Mouse (Mus musculus) forebrain, embryonic 16.5 days (tissue): ENCODE measurements around the gene Lsm4. TPM values are rescaled to one million over a fixed set of nuclear protein-coding genes. Genes with fewer than 3 reads are reported as not detected.

Experiments used
- ATAC-seq: fragments of 200-750 bp; cut with Nextera tagmentation; 2 replicates; pipeline ENCODE4 v1.8.0; 2017; ENCODE audit warnings: mild to moderate bottlenecking, moderate library complexity
- H3K27ac ChIP-seq: fragments of 300-500 bp; sonication (generic); 2 replicates; pipeline ENCODE4 v1.5.1; 2014; ENCODE audit warnings: low read length, control low read depth
- H3K27me3 ChIP-seq: fragments of 300-500 bp; sonication (generic); replicated peaks from 2 replicates; pipeline ENCODE4 v1.6.1; 2014; ENCODE audit warnings: low read length; ENCODE audit not compliant: control insufficient read depth, insufficient read depth
- H3K36me3 ChIP-seq: fragments of 300-500 bp; sonication (generic); 2 replicates; pipeline ENCODE4 v1.6.1; 2014; ENCODE audit not compliant: control insufficient read depth, insufficient read depth
- H3K4me1 ChIP-seq: fragments of 300-500 bp; sonication (generic); replicated peaks from 2 replicates; pipeline ENCODE4 v1.6.1; 2014; ENCODE audit warnings: low read length; ENCODE audit not compliant: control insufficient read depth, insufficient read depth
- H3K4me2 ChIP-seq: fragments of 300-500 bp; sonication (generic); 2 replicates; pipeline ENCODE4 v1.6.1; 2014; ENCODE audit warnings: mild to moderate bottlenecking, low read length, control low read depth
- H3K4me3 ChIP-seq: fragments of 300-500 bp; sonication (generic); replicated peaks from 2 replicates; pipeline ENCODE4 v1.5.1; 2014; ENCODE audit warnings: mild to moderate bottlenecking, low read length, control low read depth
- H3K9ac ChIP-seq: fragments of 300-500 bp; sonication (generic); replicated peaks from 2 replicates; pipeline ENCODE4 v1.6.1; 2014; ENCODE audit warnings: low read depth, low read length, control low read depth
- H3K9me3 ChIP-seq: fragments of 300-500 bp; sonication (generic); 2 replicates; pipeline ENCODE4 v1.6.1; 2016; ENCODE audit warnings: low read length; ENCODE audit not compliant: control insufficient read depth
- WGBS: fragments of 180-500 bp; shearing (Covaris S2); extraction: QIAGEN DNeasy Blood & Tissue Kit; methylation state at CpG from one replicate; pipeline ENCODE4 v1.1.7; 2014; 5-methylcytosine and 5-hydroxymethylcytosine counted together
- polyA plus RNA-seq: library from polyadenylated mRNA; unstranded; fragments of >200 nt; fragmentation: Nextera tagmentation; extraction: Ambion mirVana; gene quantifications from 2 replicates; pipeline ENCODE4 v1.2.1, GENCODE M21; 2015

Lsm4 gene
- polyA plus RNA-seq, 1 experiment from 2014 or later: 168 TPM

- H3K4me2 ChIP-seq: no peak overlapping the region
- 94% methylated on average over 3 of the region's 3 CpGs for WGBS
Observed at GRCm38 (mm10) chr8:70657214-70657613, 15.8 kb upstream of the Lsm4 start.

GRCm38 (mm10) chr8:70657739-70658138 is 15.3 kb upstream of the Lsm4 start:
- Histone ChIP-seq H3K9me3 (no peaks in the 10 kb centered on the region), H3K4me3 (no peak overlapping the region), H3K36me3 (no peaks in the 10 kb centered on the region), H3K4me1 (peaks cover 33% of the 10 kb centered on the region), H3K27me3 (no peaks in the 10 kb centered on the region), H3K27ac (peak overlapping the region; percentile 5; the same call in 1 of the 2 replicates), H3K4me2 (peak overlapping the region; percentile 85; the same call in 1 of the 2 replicates), H3K9ac (no peak overlapping the region)
- no peak for ATAC-seq
- WGBS: 85% methylated on average over 2 of the region's 2 CpGs

More at GRCm38 (mm10) chr8:70657214-70657613, 15.8 kb upstream of the Lsm4 start:
- Histone ChIP-seq H3K9me3 (no peaks in the 10 kb centered on the region), H3K27ac (peak overlapping the region; percentile 75; the same call in 1 of the 2 replicates), H3K36me3 (no peaks in the 10 kb centered on the region), H3K27me3 (no peaks in the 10 kb centered on the region), H3K9ac (no peak overlapping the region), H3K4me1 (peaks cover 33% of the 10 kb centered on the region), H3K4me3 (no peak overlapping the region)
- no peak for ATAC-seq

GRCm38 (mm10) chr8:70658897-70659603 is 14.0 kb upstream of the Lsm4 start:
- H3K9me3 ChIP-seq: no peaks in the 10 kb centered on the region
- H3K4me2 ChIP-seq: peak overlapping the region; percentile 85
- 0 out of 2 replicates have a peak overlapping the region, but pooled peaks have one; percentile 0 for H3K27ac ChIP-seq
- no peaks in the 10 kb centered on the region for H3K27me3 ChIP-seq
- H3K4me3 ChIP-seq: peak overlapping the region; percentile 63
- WGBS: 2% methylated on average over 31 of the region's 31 CpGs
- no peak for ATAC-seq
- peak overlapping the region; percentile 77 for H3K9ac ChIP-seq
- peaks cover 33% of the 10 kb centered on the region for H3K4me1 ChIP-seq
- no peaks in the 10 kb centered on the region for H3K36me3 ChIP-seq

GRCm38 (mm10) chr8:70659604-70660272 is 13.3 kb upstream of the Lsm4 start:
- H3K4me3 ChIP-seq: peak overlapping the region; percentile 63
- peaks cover 33% of the 10 kb centered on the region for H3K4me1 ChIP-seq
- H3K36me3 ChIP-seq: no peaks in the 10 kb centered on the region
- no peaks in the 10 kb centered on the region for H3K27me3 ChIP-seq
- H3K9ac ChIP-seq: peak overlapping the region; percentile 77
- ATAC-seq: peak; percentile 92
- under 1% methylated on average over 44 of the region's 44 CpGs for WGBS
- no peaks in the 10 kb centered on the region for H3K9me3 ChIP-seq
- H3K27ac ChIP-seq: peak overlapping the region; percentile 45; the same call in 1 of the 2 replicates
- H3K4me2 ChIP-seq: peak overlapping the region; percentile 85

GRCm38 (mm10) chr8:70660273-70660725 is 12.7 kb upstream of the Lsm4 start, which contains the start of gene Pgpep1:
Gene Pgpep1 (minus strand): TSS chr8:70660388.
- peaks cover 33% of the 10 kb centered on the region for H3K4me1 ChIP-seq
- peak within 1 kb of the TSS; percentile 77 for H3K9ac ChIP-seq
- WGBS: 4% methylated on average over 14 of the region's 14 CpGs
- peak within 1 kb of the TSS; percentile 85 for H3K4me2 ChIP-seq
- no peaks in the 10 kb centered on the region for H3K36me3 ChIP-seq
- no peaks in the 10 kb centered on the region for H3K27me3 ChIP-seq
- peak within 1 kb of the TSS; percentile 63 for H3K4me3 ChIP-seq
- no peaks in the 10 kb centered on the region for H3K9me3 ChIP-seq
- H3K27ac ChIP-seq: peak within 1 kb of the TSS; percentile 45; the same call in 1 of the 2 replicates
- peak; percentile 35 for ATAC-seq

- H3K4me3 ChIP-seq: no peak overlapping the region
- H3K9ac ChIP-seq: no peak overlapping the region
- no peak overlapping the region for H3K27ac ChIP-seq
- no peak for ATAC-seq
- 39% methylated on average over 4 of the region's 4 CpGs for WGBS
- H3K27me3 ChIP-seq: no peaks in the 10 kb centered on the region
- no peaks in the 10 kb centered on the region for H3K9me3 ChIP-seq
- no peaks in the 10 kb centered on the region for H3K36me3 ChIP-seq
- H3K4me2 ChIP-seq: no peak overlapping the region
- H3K4me1 ChIP-seq: peaks cover 15% of the 10 kb centered on the region
Observed at GRCm38 (mm10) chr8:70663691-70664090, 9.4 kb upstream of the Lsm4 start.

- Histone ChIP-seq H3K36me3 (no peaks in the 10 kb centered on the region), H3K27ac (no peak overlapping the region), H3K9me3 (no peaks in the 10 kb centered on the region), H3K27me3 (no peaks in the 10 kb centered on the region), H3K4me3 (no peak overlapping the region), H3K9ac (no peak overlapping the region), H3K4me1 (peaks cover 9% of the 10 kb centered on the region), H3K4me2 (no peak overlapping the region)
- ATAC-seq: no peak
- WGBS: 88% methylated on average over 2 of the region's 3 CpGs
Observed at GRCm38 (mm10) chr8:70664631-70665030, 8.4 kb upstream of the Lsm4 start.

GRCm38 (mm10) chr8:70665599-70665998 is 7.4 kb upstream of the Lsm4 start:
- no peaks in the 10 kb centered on the region; the same call in 1 of the 2 replicates for H3K4me1 ChIP-seq
- no peak for ATAC-seq
- no peak overlapping the region for H3K27ac ChIP-seq
- no peak overlapping the region for H3K4me3 ChIP-seq
- H3K9me3 ChIP-seq: no peaks in the 10 kb centered on the region
- 79% methylated on average over 2 of the region's 2 CpGs for WGBS
- no peak overlapping the region for H3K4me2 ChIP-seq
- H3K36me3 ChIP-seq: no peaks in the 10 kb centered on the region
- no peaks in the 10 kb centered on the region for H3K27me3 ChIP-seq
- H3K9ac ChIP-seq: no peak overlapping the region

GRCm38 (mm10) chr8:70667071-70667470 is 6.0 kb upstream of the Lsm4 start:
- peak; percentile 71 for ATAC-seq
- Histone ChIP-seq H3K9ac (no peak overlapping the region), H3K4me3 (no peak overlapping the region), H3K27me3 (no peaks in the 10 kb centered on the region), H3K36me3 (no peaks in the 10 kb centered on the region), H3K4me1 (no peaks in the 10 kb centered on the region), H3K9me3 (no peaks in the 10 kb centered on the region), H3K4me2 (no peak overlapping the region), H3K27ac (no peak overlapping the region)
- WGBS: 60% methylated on average over 5 of the region's 5 CpGs
